Mouse (Mus musculus) heart, adult 9 months (tissue): Measurements from ENCODE around the gene Hsdl2.

Source experiments
- DNase-seq, 2 experiments: peaks; one replicate each; pipeline ENCODE4 v3.0.0; 2022; ENCODE audit warnings: low spot score in 2 of 2

Hsdl2 gene

DNA sequence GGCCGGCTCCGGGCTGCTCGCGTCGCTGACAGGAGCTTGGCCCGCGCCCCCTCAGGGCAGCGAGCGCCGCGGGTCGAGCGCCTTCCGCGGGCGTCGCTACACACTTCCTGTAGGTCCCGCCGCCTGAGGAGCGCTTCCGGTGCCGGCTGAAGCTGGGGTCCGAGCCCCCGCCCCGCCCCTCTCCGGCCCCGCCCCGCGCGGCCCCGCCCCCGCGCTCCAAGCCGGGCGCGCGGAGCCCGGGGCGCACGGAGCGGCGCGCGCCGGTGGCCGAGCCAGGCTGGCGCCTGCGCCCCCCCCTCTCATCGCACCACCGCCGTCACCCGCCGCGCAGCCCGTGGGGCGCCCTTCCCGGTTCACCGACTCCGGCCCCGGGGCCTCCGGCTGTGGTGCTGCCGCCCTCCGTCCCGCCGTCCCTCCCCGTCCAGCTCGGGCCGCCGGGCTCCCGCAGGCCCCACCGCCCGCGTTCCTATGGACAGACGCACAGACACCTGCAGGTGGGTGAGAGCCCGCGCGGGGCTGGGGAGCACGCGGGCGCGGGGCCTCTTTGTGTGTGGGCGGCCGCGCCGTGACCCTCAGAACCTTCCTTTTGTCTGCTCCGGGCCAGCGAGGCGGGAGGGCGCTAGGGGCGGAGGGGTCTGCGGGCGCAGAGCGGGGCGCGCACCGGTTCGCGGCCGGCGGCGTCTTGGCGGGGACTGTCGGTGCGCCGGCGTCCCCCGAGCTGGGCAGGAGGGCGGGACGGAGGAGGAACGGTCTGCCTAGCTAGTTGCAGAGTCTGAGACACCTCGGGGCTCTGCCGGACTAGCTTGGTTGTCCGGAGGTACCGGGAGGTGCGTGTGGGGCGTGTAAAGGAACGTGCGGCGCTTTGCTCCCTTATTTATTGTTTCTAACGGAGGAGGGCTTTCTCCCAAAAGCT lies 44.9 kb downstream of the Hsdl2 start, which contains the start of gene E130308A19Rik:
E130308A19Rik (plus strand) TSS at position 214 of the 913 bp plus-strand sequence.
- DNase-seq, result peak; percentile 76 to 80

DNA sequence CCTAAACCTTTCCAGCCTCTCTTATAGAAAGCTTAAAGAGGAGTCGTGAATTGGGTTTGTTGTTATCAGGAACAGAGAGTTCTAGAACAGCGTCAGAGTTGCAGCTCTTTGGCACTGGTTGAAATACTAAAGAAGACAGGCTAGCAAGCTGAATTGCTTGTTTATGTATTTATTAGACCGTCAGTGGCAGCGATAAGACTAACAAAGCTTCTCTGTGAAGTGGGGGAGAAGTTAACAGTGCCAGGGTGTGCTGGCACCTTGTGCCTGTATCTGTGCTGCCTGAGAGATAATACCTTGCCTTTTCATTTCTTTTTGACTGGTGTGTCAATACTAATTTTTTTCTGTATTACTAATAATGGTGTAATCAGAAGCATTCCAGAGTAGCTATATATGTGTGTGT lies 46.9 kb downstream of the Hsdl2 start:
- no peak for DNase-seq

DNA sequence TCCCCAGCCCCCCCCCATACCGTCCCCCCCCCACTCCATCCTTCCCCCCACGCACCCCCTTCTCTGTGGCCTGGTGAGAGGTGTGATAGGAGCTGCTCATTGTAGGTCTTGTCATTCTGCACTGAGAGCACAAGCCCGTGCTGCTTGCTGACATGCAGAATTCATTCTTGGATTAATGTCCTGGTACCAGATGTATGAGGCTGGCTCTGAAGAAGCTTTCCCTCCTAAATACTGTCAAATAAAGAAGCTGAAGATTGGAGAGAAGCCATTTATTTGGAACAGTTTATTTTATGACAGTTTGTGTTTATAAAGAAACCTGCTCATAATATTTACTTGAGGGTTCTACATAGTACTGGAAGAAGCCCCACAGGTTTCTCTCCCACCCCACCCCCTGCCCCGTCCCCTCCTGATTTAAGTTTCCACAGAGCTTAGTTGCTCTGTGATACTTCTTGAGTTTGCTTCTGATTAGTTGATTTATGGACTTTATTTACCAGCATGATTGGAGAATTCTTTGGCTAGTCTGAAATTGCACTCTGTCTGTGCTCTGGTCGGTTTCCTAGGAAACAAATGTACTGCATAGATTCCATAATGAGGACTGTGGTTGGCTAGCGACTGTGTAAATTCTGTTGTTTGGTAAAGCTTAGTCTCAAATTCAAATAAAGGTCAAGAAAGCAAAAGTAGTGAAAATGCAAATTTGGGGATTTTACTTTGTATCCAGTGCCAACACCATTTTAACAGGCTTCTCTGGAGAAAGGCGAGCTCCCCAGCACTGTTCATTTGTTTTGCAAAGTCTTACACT lies 47.9 kb downstream of the Hsdl2 start:
- DNase-seq, result no peak

DNA sequence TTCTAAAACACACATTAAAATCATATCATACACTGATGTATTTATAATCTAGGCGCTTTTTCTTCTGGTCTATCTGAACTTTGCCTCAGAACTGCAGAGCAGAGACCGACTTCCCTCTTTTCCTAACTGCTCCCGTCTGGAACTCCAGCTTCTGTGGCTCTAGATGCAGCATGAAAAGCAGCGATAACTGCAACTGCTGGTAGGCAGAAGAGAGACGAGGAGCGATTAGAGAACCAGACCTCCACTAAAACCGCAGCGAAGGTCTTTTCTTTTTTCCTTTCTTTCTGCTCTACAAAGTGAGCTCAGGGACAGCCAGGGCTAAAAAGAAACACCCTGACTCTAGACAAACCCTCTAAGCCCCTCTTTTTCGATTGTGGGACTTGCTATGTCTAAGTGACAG lies 48.8 kb downstream of the Hsdl2 start:
- no peak for DNase-seq

DNA sequence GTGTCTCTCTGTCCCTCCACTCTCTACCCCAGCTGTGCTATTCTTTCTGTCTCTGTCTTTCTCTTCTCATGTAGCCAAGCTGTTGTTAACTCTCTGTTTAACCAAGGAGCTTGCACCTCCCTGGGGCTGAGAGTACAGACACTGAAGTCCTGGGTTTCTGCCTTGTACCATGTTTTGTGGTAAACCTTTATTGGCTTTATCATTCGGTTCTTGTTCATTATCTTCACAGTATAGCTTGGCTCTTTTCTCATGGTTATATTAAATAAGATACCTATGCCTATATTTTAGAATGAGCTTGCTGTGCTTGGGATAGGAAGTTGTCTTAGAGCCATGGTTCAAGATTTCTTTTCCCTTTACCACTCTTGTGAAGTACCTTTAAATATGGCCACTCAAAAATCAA lies 53.2 kb downstream of the Hsdl2 start:
- DNase-seq, result no peak

DNA sequence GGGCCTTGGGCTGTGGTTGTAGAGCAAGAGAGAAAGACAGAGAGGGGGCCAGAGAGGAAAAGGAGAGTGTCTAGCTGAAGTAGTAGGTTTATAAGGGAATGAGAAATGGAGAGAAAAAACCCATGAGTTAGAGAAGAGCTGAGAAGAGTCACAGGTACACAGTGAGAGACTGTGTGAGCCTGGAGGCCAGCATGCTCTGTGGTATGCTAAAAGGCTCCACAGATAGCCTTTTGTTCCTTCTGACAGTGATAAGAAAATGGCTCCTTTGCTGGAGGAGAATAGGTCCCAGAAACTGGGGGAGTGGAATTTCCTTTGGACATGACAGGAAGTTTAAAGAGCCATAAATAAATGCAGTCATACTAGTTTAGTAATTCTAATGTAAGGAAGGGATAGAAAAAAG lies 57.8 kb downstream of the Hsdl2 start:
- DNase-seq, result no peak

DNA sequence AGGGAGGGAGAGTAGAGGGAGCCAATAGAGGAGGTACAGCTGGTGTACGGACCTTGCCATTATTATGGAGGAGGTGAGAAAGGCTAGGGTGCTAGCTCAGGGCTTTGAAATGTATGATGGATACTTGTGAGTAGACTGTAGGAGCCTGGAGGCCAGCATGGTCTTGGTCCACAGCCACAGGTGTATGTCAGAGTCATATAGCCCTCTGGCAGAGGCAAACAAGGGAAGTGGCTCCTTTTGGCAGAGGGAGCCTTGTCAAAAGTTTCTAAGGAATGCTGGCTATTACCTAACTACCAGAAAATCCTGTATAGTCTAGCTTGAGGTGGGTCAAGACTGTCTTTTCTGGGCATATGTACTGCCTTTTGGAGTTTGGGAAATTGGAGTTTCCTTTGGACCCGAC lies 59.4 kb downstream of the Hsdl2 start:
- DNase-seq, result no peak

DNA sequence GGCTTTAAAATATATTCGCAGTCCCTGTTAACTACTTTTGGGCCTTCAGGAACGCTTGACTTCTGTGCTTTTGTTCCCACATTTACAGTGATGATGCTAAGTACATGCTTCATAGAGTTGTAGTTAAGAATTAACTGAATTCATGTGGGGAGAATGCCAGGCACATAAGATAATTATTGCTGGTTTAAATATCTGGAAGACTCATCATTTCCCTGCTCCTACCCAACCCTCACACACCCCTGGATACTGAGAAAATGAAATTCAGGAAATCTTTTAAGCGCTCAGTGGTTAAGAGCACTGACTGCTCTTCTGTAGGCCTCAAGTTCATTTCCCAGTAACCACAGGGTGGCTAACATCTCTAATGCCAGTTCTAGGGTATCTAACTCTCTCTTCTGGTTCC lies 60.7 kb downstream of the Hsdl2 start:
- no peak for DNase-seq

DNA sequence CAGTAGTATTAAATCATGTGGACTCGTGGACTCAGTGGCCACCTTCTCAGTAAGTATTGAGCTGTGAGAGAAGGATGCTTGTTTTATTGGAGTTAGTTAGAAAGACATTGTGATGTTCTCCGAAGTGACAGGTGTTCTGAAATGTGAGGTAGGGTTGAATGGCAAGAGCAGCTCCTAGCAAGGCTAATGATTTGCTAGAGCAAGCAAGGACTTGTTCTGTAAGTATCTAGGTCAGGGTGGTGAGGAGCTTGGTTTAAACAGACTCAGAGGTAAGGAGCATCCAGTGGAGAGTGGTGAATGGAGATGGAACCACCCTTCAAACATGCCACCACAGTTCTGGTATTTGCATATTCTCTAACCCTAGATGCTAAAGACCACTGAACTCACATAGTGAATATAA lies 61.3 kb downstream of the Hsdl2 start:
- no peak for DNase-seq

DNA sequence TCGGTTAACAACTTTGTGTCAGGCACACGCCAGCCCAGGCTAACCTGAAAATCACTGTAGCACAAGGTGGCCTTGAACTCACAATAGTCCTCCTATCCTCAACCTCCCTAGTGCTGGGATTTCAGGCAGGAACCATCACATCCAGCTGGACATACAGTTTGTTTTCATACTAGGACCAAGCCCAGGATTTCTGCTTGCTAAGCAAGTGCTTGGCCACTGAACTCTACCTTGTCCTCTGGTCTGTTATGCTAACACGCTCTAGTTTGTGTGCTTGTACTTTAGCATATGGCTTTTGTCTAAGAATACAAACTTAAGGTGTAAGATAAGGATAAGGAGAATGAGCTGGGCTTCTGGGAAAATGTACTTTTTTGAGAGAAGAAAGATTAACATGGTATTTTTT lies 63.1 kb downstream of the Hsdl2 start:
- DNase-seq, result no peak

DNA sequence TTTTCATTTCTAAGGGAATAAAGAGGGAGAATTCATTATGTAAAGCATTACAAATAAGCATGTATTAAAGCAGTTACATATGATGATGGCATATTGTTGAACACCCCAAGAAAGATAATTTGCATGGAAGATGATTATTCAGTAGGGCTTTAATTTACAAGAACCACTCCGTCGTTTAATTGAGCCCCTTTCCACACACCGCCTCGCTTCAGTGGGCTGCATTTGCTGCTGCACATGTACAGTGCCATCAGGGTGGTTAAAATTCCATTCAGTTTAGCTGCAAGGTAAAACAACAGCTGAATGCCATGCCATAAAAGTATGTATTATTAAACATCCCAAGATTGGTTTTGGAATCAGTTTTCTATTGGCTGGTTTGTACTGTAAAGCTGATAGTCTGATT lies 63.6 kb downstream of the Hsdl2 start:
- no peak for DNase-seq

DNA sequence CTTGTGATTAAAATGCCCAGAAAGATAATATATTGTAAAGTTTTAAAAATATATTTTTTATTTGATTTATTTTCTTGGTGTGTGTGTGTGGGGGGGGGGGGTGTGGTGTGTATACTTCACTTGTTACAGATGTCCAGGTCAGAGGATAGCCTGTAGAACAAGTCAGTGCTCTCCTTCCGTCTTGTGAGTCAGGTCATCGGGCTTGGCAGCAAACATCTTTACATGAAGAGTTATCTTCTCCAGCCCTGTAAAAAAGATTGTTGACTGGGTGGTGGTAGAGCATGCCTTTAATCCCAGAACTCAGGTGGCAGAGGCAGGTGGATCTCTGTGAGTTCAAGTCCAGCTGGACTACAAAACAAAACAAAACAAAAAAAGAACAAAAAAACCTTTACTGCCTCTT lies 64.2 kb downstream of the Hsdl2 start:
- no peak for DNase-seq

DNA sequence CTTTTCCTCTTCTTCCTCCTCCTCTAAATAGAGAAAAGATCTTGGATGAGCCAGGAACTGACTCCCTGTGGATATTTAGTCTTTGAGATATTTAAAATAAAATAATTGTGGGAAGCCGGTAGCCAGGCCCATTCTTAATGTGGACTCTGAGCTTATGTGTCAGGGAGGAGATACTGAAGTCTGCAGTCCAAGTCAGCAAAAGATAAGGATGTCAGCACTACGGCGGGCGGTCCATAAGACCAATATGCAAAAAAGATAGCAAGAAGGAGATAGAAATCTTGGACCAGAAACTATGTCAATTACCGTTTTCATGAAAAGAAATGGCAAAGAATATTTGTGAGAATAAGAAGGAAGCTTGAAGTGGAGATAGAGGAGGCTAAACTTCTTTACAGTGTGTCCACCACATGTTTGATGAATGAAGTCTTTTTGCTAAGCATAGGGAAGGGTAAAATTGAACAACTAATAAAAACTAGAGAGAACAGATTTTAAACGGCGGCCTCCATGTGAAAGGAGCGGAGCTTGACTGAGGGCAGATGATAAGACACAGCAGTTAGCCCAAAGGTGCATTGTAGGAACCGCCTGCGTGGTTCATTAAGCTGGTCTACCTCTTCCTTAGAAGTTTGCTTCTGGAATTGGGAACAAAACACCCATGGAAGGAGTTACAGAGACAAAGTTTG lies 64.8 kb downstream of the Hsdl2 start:
- DNase-seq, result no peak

DNA sequence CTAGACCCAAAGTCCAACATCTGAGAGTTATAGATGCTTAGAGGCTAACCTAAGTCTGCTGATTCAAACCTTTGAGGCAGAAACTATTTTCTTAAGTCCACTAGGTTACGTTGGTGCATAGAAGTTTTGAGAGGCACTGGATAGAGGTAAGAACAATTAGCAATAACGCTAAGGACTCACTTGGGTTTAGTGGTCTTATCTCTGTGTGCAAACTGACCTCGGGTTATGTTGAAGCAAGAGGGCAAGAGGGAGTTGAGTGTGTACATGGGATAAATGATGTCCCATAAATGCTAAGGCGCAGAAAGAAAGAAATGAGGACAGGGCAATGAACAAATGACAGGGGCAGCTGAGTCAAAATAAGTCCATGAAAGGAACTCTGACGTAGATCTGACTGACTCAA lies 67.8 kb downstream of the Hsdl2 start:
- no peak for DNase-seq

DNA sequence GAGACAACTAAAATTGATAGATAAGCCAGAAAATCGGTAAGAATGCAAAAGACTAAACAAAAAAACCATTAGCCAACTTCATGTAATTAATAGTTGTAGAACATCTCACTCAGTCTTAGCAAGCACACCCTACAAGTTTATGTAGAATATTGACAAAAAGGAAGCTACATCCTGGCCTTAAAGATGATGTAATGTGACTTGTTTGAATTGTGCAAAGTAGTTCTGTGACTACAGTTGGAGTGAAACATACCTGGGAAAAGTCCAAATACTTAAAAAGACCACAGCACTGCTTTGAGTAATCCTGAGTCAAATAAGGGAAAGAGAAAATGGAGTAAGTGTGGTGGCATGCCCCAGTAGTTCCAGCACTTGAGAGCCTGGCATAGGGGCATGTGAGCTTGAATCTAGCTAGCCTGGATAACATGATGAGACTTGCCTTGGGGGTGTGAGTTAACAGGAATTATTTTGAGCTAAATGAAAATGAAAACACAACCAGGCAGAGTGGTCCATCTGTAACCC lies 70.9 kb downstream of the Hsdl2 start:
- no peak for DNase-seq

DNA sequence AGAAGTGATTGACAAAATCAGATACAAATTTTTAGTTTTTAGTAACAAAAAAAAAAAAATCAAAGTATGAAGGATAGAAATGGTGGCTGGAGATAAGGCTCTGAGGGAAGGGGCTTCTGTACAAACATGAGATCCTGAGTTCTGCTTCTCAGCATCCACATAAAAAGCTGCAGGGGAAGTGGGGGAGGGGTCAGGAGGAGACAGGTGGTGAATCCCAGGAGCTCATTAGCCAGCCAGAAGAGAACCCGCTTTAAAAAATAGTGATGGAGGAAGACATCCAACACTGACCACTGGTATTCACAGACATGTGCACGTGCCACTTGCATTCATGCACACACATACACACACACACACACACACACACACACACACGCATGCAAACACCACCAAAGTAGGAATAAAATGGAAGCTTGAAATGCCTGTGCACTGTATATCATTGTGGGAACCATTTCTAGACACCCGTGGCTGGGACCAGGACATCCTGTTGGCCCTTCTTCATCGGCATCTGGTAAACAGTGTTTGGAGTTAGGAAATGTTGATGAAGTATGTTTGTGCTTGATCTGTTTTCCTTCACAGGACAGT lies 74.8 kb downstream of the Hsdl2 start:
- no peak for DNase-seq

DNA sequence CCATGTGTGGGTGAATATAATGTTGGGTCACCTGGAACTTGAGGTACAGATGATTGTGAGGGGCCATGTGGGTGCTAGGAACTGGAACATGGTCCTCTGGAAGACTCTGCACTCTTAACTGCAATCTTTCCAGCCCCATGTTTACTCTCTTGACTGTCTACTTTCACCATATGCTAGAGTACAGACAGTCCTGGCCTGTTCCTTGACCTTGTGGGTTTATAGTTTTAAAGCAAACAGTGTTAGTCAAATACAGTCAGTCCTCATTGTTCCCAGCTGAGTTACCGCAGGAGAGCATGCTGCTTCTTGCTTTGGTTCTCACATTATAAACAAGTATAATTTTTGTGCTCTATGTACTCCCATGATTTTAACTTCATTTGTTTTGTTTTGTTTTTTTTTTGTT lies 80.8 kb downstream of the Hsdl2 start:
- no peak for DNase-seq

DNA sequence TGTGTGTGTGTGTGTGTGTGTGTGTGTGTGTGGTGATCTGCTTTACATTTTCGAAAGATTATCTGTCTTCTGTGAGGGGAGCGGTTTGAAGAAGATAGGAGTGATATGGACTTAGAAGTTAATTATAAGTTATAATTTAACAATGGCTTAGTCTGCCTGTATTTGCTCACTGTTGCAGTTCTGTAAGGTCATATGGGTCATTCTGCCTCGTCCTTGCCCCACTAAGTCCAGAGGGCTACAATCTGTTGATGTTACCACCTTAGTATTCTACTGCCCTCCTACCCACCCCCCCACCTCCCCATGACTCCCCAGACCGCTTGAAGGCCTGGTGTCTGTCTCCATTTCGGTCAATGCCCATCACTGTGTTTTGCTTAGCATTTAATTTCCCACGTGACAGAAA lies 82.1 kb downstream of the Hsdl2 start:
- DNase-seq, result no peak

DNA sequence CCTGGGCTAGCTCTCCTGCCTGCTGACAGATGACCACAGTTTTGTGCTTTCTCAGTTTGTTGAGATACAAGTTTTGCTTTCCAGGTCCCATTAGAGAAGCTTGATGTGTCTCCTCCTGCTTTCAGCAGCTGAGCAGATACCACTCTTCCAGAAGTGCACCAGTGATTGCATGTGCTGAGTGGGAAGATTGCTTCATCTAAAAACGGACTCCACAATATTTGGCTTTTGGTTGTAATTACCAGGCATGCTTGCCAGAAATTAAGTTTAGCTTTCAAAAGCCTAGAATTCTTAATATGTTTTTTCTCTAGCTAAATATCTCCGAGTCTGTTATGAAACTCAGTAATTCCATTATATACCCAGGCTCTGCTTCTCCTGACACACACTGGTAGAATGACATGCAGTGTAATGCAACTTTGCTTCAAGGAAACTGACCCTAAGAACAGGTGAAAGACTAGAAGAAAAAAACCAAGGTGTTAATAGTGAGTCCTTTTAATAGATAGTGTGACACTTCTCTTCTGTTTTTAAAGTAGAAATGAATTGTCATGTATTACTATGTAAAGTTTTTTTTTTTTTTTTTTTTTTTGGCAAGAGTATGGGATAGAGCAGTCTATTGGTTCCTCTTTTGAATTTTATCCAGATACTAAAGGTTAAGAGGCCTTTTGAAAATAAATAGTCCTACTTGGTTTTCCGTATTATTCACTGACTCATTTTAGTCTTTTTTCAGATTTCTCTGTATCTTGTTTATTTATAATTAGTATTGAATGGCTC lies 85.4 kb downstream of the Hsdl2 start:
- DNase-seq, result peak in 1 of 2 experiments; percentile 9

DNA sequence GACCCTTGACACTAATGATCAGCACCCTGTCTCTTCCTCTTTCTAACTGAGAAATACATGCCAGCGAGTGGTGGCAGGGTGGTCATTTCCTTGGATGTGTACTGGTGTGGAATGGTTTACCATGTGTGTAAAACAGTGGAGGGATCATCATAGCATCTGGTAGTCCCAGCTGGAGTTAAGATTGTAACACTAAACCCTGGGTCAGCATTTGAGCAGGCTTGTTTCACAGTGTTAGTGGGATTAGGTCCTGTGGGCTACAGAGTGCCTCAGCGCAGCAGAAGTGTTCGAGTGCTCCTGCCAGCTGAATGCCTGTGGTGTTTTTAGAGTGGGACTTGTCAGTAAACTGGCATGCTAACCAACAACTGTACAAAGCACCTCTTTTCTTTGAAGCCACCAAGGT lies 86.7 kb downstream of the Hsdl2 start:
- DNase-seq, result no peak
